ENCODE assay signal across 14 mouse cellular contexts in genomic region chr5:129909591-129909990, GRCm38 (mm10). TPM values are rescaled to one million over a fixed set of nuclear protein-coding genes. Genes with fewer than 3 reads are reported as not detected.
DNase-seq lines count a peak whose midpoint lies in the region; ATAC-seq and TF ChIP-seq lines count a peak whose summit lies in the region.
"Had no signal": no experiment of that assay in that cellular context is flagged by ENCODE, and none has a peak within 500 bp of the region (broad histone marks: within the 10 kb centered on the region; RNA-seq: fewer than 3 reads in every experiment).

No protein-coding gene starts in this region.

- H3K4me2 ChIP-seq in limb, embryonic 12.5 days: no peak overlapping the region

- TF ChIP-seq CTCF in testis, adult 2 months (IDR thresholded peaks at IDR 0.05; ENCODE audit: control insufficient read depth, insufficient read depth, insufficient replicate concordance, low read depth, low read length): no peak

- DNase-seq in limb, embryonic 10.5 days (ENCODE audit: low spot score): no peak
- no peak for DNase-seq in testis, postnatal 10 days (ENCODE audit: low spot score)
- peak; percentile 34 for DNase-seq in induced T-regulatory cell, adult 2 months (ENCODE audit: low read depth)
- DNase-seq in right cerebral cortex, postnatal 25 days: no peak
- DNase-seq in thymus, postnatal 36 days: no peak
- DNase-seq: cerebellum, adult 8-10 months; gastrocnemius, adult 2 months; heart, adult 2 months; heart, postnatal 36 days; kidney, adult 9 months; lung, adult 2 months; thymus, postnatal 4 days had no signal

- no peaks in the 10 kb centered on the region for H3K36me3 ChIP-seq in limb, embryonic 12.5 days
- 0 out of 2 replicates have a peak, but pooled peaks cover 4% of the 10 kb centered on the region for H3K36me3 ChIP-seq in limb, embryonic 10.5 days
- H3K36me3 ChIP-seq in testis, adult 2 months (ENCODE audit: control insufficient read depth, insufficient read depth, low read length): no peaks in the 10 kb centered on the region

- 0 out of 2 replicates have a peak, but pooled peaks cover 8% of the 10 kb centered on the region for H3K4me1 ChIP-seq in limb, embryonic 12.5 days (replicated peaks)
- H3K4me1 ChIP-seq in limb, embryonic 10.5 days: peaks cover 9% of the 10 kb centered on the region
- peaks cover 3% of the 10 kb centered on the region for H3K4me1 ChIP-seq in testis, adult 2 months (ENCODE audit: control insufficient read depth, insufficient read depth, low read length)

- no peak overlapping the region for H3K27ac ChIP-seq in limb, embryonic 12.5 days
- no peak overlapping the region for H3K27ac ChIP-seq in limb, embryonic 10.5 days
- peak overlapping the region; percentile 15; the same call in 1 of the 2 replicates for H3K27ac ChIP-seq in testis, adult 2 months (ENCODE audit: control insufficient read depth, insufficient read depth, low read depth, low read length)

- no peak for TF ChIP-seq POLR2A in testis, adult 2 months (IDR thresholded peaks at IDR 0.05; ENCODE audit: control insufficient read depth, low read depth, low read length)

- 0 out of 2 replicates have a peak overlapping the region, but pooled peaks have one; percentile 75 for H3K4me3 ChIP-seq in limb, embryonic 12.5 days (replicated peaks)
- no peak overlapping the region for H3K4me3 ChIP-seq in limb, embryonic 10.5 days
- peak overlapping the region; percentile 96 for H3K4me3 ChIP-seq in testis, adult 2 months (ENCODE audit: control insufficient read depth, low read depth, low read length)

- ATAC-seq in limb, embryonic 12.5 days (ENCODE audit: insufficient number of reproducible peaks, insufficient read depth, low FRiP score, low TSS enrichment, low read depth): no peak

- H3K9ac ChIP-seq in limb, embryonic 12.5 days (replicated peaks): no peak overlapping the region

- H3K9me3 ChIP-seq in limb, embryonic 12.5 days: no peaks in the 10 kb centered on the region
- H3K9me3 ChIP-seq in limb, embryonic 10.5 days (replicated peaks): no peaks in the 10 kb centered on the region

- 85% methylated on average over 7 of the region's 7 CpGs for WGBS in limb, embryonic 12.5 days
- 84% methylated on average over 7 of the region's 7 CpGs for WGBS in limb, embryonic 10.5 days

- H3K27me3 ChIP-seq in limb, embryonic 12.5 days: no peaks in the 10 kb centered on the region
- H3K27me3 ChIP-seq in limb, embryonic 10.5 days (ENCODE audit: low read depth, poor library complexity, severe bottlenecking): peaks cover 8% of the 10 kb centered on the region; the same call in 1 of the 2 replicates
- H3K27me3 ChIP-seq in testis, adult 2 months (ENCODE audit: control insufficient read depth, insufficient read depth, low read length): no peaks in the 10 kb centered on the region

RNA-seq across cellular contexts. Expression of gene Nupr1l, which starts 1.3 kb away (rescaled TPM):
- 5.0 and 6.2 TPM in 2 replicates for polyA plus RNA-seq in limb, embryonic 12.5 days (2016; fragmentation: Nextera tagmentation; extraction: Ambion mirVana)
- 2.7 and 4.5 TPM in 2 replicates for polyA plus RNA-seq in limb, embryonic 10.5 days (2016; fragmentation: Nextera tagmentation; extraction: Ambion mirVana)
- polyA plus RNA-seq in testis, adult 2 months (2012; rRNA removed): 777 and 877 TPM in 2 replicates

RNA-seq across cellular contexts. Expression of gene Phkg1, which starts 11.2 kb away (rescaled TPM):
- 0.24 and 0.36 TPM in 2 replicates for polyA plus RNA-seq in limb, embryonic 12.5 days (2016; fragmentation: Nextera tagmentation; extraction: Ambion mirVana)
- polyA plus RNA-seq in limb, embryonic 10.5 days (2016; fragmentation: Nextera tagmentation; extraction: Ambion mirVana): 0.20 and 0.31 TPM in 2 replicates
- polyA plus RNA-seq in testis, adult 2 months (2012; rRNA removed): 0.20 and 0.35 TPM in 2 replicates

RNA-seq across cellular contexts. Expression of gene Zbed5, which starts 14.1 kb away (rescaled TPM):
- polyA plus RNA-seq in limb, embryonic 12.5 days (2016; fragmentation: Nextera tagmentation; extraction: Ambion mirVana): 10.9 and 11.9 TPM in 2 replicates
- polyA plus RNA-seq in limb, embryonic 10.5 days (2016; fragmentation: Nextera tagmentation; extraction: Ambion mirVana): 10.1 and 12.2 TPM in 2 replicates
- polyA plus RNA-seq in testis, adult 2 months (2012; rRNA removed): 4.6 and 5.4 TPM in 2 replicates

RNA-seq across cellular contexts. Expression of gene Chchd2, which starts 22.3 kb away (rescaled TPM):
- polyA plus RNA-seq in limb, embryonic 12.5 days (2016; fragmentation: Nextera tagmentation; extraction: Ambion mirVana): 926 and 978 TPM in 2 replicates
- polyA plus RNA-seq in limb, embryonic 10.5 days (2016; fragmentation: Nextera tagmentation; extraction: Ambion mirVana): 1,262 and 1,296 TPM in 2 replicates
- polyA plus RNA-seq in testis, adult 2 months (2012; rRNA removed): 239 and 241 TPM in 2 replicates

RNA-seq across cellular contexts. Expression of gene Vkorc1l1, which starts 32.2 kb away (rescaled TPM):
- 35.8 and 36.7 TPM in 2 replicates for polyA plus RNA-seq in limb, embryonic 12.5 days (2016; fragmentation: Nextera tagmentation; extraction: Ambion mirVana)
- polyA plus RNA-seq in limb, embryonic 10.5 days (2016; fragmentation: Nextera tagmentation; extraction: Ambion mirVana): 34.4 and 36.7 TPM in 2 replicates
- polyA plus RNA-seq in testis, adult 2 months (2012; rRNA removed): 12.2 and 19.9 TPM in 2 replicates

Comparison
In these comparisons a context has a peak if more than half of its experiments do, and no peak if none do; other contexts are left out.
1. RNA of gene Nupr1l, which starts 1.3 kb away (polyA plus RNA-seq): 777 to 877 TPM in testis, adult 2 months; 5.0 to 6.2 TPM in limb, embryonic 12.5 days and 2.7 to 4.5 TPM in limb, embryonic 10.5 days; every median in the first group is over 100 times any median in the second.